Mouse (Mus musculus): Measurements from ENCODE around the gene Ip6k2. TPM values are rescaled to one million over a fixed set of nuclear protein-coding genes. Genes with fewer than 3 reads are reported as not detected.
A peak's percentile ranks its signal among the peaks of the same experiment; 100 is the strongest.

The Ip6k2 gene
- polyA plus RNA-seq, 1 experiment from 2014 or later, result 37.5 TPM

DNA sequence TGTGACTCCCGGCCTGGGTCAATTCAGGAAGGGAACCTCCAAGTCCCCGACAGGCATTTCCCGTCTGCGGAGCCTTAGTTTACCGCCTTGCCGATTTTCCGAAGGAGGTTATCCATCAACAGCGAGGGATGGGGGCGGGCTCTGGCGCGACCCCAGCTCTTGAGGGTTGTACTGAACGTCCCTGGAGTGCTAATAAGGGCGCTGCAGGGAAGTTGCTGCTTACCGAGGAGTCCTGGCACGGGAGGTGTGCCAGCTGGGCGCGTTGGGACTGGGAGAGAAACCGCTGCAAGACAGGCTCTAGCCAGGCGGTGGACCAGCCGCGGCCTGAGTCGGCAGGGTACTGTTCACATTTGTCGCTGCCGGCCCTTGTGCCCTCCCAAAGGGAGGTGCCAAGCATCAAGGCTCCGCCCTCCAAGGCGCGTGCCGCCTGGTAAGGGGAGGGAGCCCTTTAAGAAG is 70.7 kb downstream of the Ip6k2 start:
- peak overlapping the region; percentile 67 for H3K4me3 ChIP-seq (ENCODE audit: low read depth, low read length)
- no peaks in the 10 kb centered on the region; the same call in 1 of the 2 replicates for H3K36me3 ChIP-seq (ENCODE audit: control insufficient read depth, insufficient read depth, low read length)
- ATAC-seq (replicated peaks; ENCODE audit: low FRiP score), result peak; percentile 83
- WGBS, result under 1% methylated on average over 28 of the region's 28 CpGs
- H3K9me3 ChIP-seq (ENCODE audit: control insufficient read depth, low read length), result no peaks in the 10 kb centered on the region
- 0 out of 2 replicates have a peak, but pooled peaks cover 2% of the 10 kb centered on the region for H3K27me3 ChIP-seq (replicated peaks; ENCODE audit: control insufficient read depth, insufficient read depth, low read length)
- H3K9ac ChIP-seq (ENCODE audit: low read depth, low read length), result peak overlapping the region; percentile 76
- peak overlapping the region; percentile 66 for H3K27ac ChIP-seq (ENCODE audit: low read depth, low read length)
- peaks cover 12% of the 10 kb centered on the region for H3K4me1 ChIP-seq (replicated peaks; ENCODE audit: control insufficient read depth, insufficient read depth, low read length)
- H3K4me2 ChIP-seq, result peak overlapping the region; percentile 94
- DNase-seq (ENCODE audit: low spot score), result peak; percentile 90

DNA sequence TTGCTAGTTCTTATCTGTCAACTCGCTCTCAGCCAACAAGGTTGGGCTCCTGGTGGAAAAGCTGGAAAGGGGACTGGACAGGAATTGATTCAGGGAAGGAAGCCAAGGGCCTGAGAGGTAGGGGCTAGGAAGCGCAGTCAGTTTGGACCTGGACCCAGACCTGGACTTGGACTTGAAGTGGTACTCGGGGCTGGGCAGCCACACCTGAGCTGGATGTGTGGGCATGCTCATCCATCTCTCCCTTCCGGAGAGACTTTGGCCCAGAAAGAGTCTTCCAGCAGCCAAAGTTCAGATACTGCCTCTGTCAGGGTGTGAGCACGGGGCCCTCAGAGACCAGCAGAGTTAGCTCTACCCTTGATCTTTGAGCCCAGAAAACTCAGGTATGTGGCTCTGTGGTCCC is 71.7 kb downstream of the Ip6k2 start:
- 59% methylated on average over 5 of the region's 5 CpGs for WGBS
- no peak overlapping the region for H3K27ac ChIP-seq (ENCODE audit: low read depth, low read length)
- no peak overlapping the region for H3K9ac ChIP-seq (ENCODE audit: low read depth, low read length)
- ATAC-seq (replicated peaks; ENCODE audit: low FRiP score) (no peak), DNase-seq (ENCODE audit: low spot score) (no peak)
- H3K4me1 ChIP-seq (replicated peaks; ENCODE audit: control insufficient read depth, insufficient read depth, low read length), result peaks cover 12% of the 10 kb centered on the region
- no peak overlapping the region for H3K4me3 ChIP-seq (ENCODE audit: low read depth, low read length)
- peak overlapping the region; percentile 94; the same call in 1 of the 2 replicates for H3K4me2 ChIP-seq
- no peaks in the 10 kb centered on the region for H3K9me3 ChIP-seq (ENCODE audit: control insufficient read depth, low read length)
- H3K27me3 ChIP-seq (replicated peaks; ENCODE audit: control insufficient read depth, insufficient read depth, low read length), result no peaks in the 10 kb centered on the region
- H3K36me3 ChIP-seq (ENCODE audit: control insufficient read depth, insufficient read depth, low read length), result no peaks in the 10 kb centered on the region; the same call in 1 of the 2 replicates

Small RNA genes lying within 50 kb of the gene (microRNA-seq; reads per million reads assigned to microRNA genes)
- not detected for gene Gm23156 (ENCODE audit: borderline number of aligned reads)

Other genes with a start within 250 kb of the Ip6k2 start
- gene Impdh2, start 223.5 kb upstream of the Ip6k2 start, polyA plus RNA-seq (2014; fragmentation: Nextera tagmentation; extraction: Ambion mirVana), result 285 and 298 TPM in 2 replicates
- 45.9 and 46.2 TPM in 2 replicates for gene Ndufaf3, start 216.4 kb upstream of the Ip6k2 start, polyA plus RNA-seq (2014; fragmentation: Nextera tagmentation; extraction: Ambion mirVana)
- 102 and 106 TPM in 2 replicates for gene Dalrd3, start 213.9 kb upstream of the Ip6k2 start, polyA plus RNA-seq (2014; fragmentation: Nextera tagmentation; extraction: Ambion mirVana)
- gene Wdr6, start 205.1 kb upstream of the Ip6k2 start, polyA plus RNA-seq (2014; fragmentation: Nextera tagmentation; extraction: Ambion mirVana), result 51.8 and 54.0 TPM in 2 replicates
- gene P4htm, start 186.1 kb upstream of the Ip6k2 start, polyA plus RNA-seq (2014; fragmentation: Nextera tagmentation; extraction: Ambion mirVana), result 2.1 and 2.5 TPM in 2 replicates
- 47.7 and 54.2 TPM in 2 replicates for gene Arih2, start 134.4 kb upstream of the Ip6k2 start, polyA plus RNA-seq (2014; fragmentation: Nextera tagmentation; extraction: Ambion mirVana)
- 25.0 and 30.0 TPM in 2 replicates for gene Slc25a20, start 121.7 kb upstream of the Ip6k2 start, polyA plus RNA-seq (2014; fragmentation: Nextera tagmentation; extraction: Ambion mirVana)
- 23.8 and 26.2 TPM in 2 replicates for gene Prkar2a, start 94.5 kb upstream of the Ip6k2 start, polyA plus RNA-seq (2014; fragmentation: Nextera tagmentation; extraction: Ambion mirVana)
- 8.8 and 16.2 TPM in 2 replicates for gene Nckipsd, start 24.6 kb downstream of the Ip6k2 start, polyA plus RNA-seq (2014; fragmentation: Nextera tagmentation; extraction: Ambion mirVana)
- gene Celsr3, start 42.5 kb downstream of the Ip6k2 start, polyA plus RNA-seq (2014; fragmentation: Nextera tagmentation; extraction: Ambion mirVana), result 0.08 and 0.22 TPM in 2 replicates
- 9.0 and 10.5 TPM in 2 replicates for gene Slc26a6, start 69.5 kb downstream of the Ip6k2 start, polyA plus RNA-seq (2014; fragmentation: Nextera tagmentation; extraction: Ambion mirVana)
- gene Tmem89, start 130.8 kb downstream of the Ip6k2 start, polyA plus RNA-seq (2014; fragmentation: Nextera tagmentation; extraction: Ambion mirVana), result not detected in 2 replicates
- gene Uqcrc1, start 152.8 kb downstream of the Ip6k2 start, polyA plus RNA-seq (2014; fragmentation: Nextera tagmentation; extraction: Ambion mirVana), result 547 and 583 TPM in 2 replicates
- 0.16 and 0.69 TPM in 2 replicates for gene Col7a1, start 169.8 kb downstream of the Ip6k2 start, polyA plus RNA-seq (2014; fragmentation: Nextera tagmentation; extraction: Ambion mirVana)
- gene Ucn2, start 202.2 kb downstream of the Ip6k2 start, polyA plus RNA-seq (2014; fragmentation: Nextera tagmentation; extraction: Ambion mirVana), result not detected in 2 replicates
- gene Pfkfb4, start 208.0 kb downstream of the Ip6k2 start, polyA plus RNA-seq (2014; fragmentation: Nextera tagmentation; extraction: Ambion mirVana), result 7.4 and 9.1 TPM in 2 replicates